Comparison of ENCODE assay signal across 9 mouse cellular contexts in genomic region chr1:20311485-20311884, GRCm38 (mm10).
DNase-seq lines count a peak whose midpoint lies in the region; TF ChIP-seq lines count a peak whose summit lies in the region.
"Had no signal": no experiment of that assay in that cellular context is flagged by ENCODE, and none has a peak within 500 bp of the region (broad histone marks: within the 10 kb centered on the region; RNA-seq: fewer than 3 reads in every experiment).

No protein-coding gene starts in this region.

- peak; percentile 32 to 56; a peak in 3 of 4 replicates for TF ChIP-seq CTCF in CH12.LX (conservative IDR thresholded peaks at IDR 0.05 in 1 of 2, IDR thresholded peaks at IDR 0.05 in 1 of 2; ENCODE audit: low read depth in 2 of 2, low read length in 2 of 2)

- H3K27me3 ChIP-seq in CH12.LX (replicated peaks) = no peaks in the 10 kb centered on the region
- H3K27me3 ChIP-seq: limb, embryonic 15.5 days had no signal

- intact Hi-C loops in gastrocnemius, postnatal 14 days (cut with DNase I; ENCODE audit: low total_unique reads) = no loop called here

- in situ Hi-C loops in CH12.LX (cut with MboI; ENCODE audit: low pct_ligation_motif_present, low pct_unique_long_range_greater_than_20kb, low sequenced_read_pairs) = loop anchor here (25.0 kb wide), 1 partner anchor 201 kb away; no protein-coding TSS in a partner anchor

- dilution Hi-C loops in CH12.LX (cut with MboI; ENCODE audit: extremely low pct_ligation_motif_present, extremely low pct_unique_long_range_greater_than_20kb, low sequenced_read_pairs) = no loop called here

- H3K4me1 ChIP-seq in CH12.LX (ENCODE audit: control insufficient read depth in 1 of 2, insufficient read depth in 2 of 2) = peaks cover 0 to 5% of the 10 kb centered on the region in 2 experiments; a peak in 2 of 4 replicates
- H3K4me1 ChIP-seq: limb, embryonic 15.5 days had no signal

- H3K9ac ChIP-seq in CH12.LX (ENCODE audit: insufficient read depth, low read depth) = no peak overlapping the region
- H3K9ac ChIP-seq: limb, embryonic 15.5 days had no signal

- peak; percentile 34 to 48 for DNase-seq in cerebellum, adult 18-20 months
- DNase-seq in cerebellum, adult 11-12 months = no peak
- DNase-seq in CH12.LX (ENCODE audit: extremely low read depth) = peak; percentile 59
- peak; percentile 74 to 75 for DNase-seq in cerebellum, postnatal 14 days
- peak; percentile 8 for DNase-seq in gastrocnemius, postnatal 14 days
- DNase-seq in layer of hippocampus, adult 9-10 months (ENCODE audit: low spot score) = peak; percentile 76
- peak; percentile 68 for DNase-seq in lung, postnatal 36 days
- DNase-seq in yolk sac, embryonic 10.5 days (ENCODE audit: low spot score) = peak; percentile 32

- no peak overlapping the region for H3K4me3 ChIP-seq in CH12.LX (replicated peaks in 1 of 3; ENCODE audit: low read depth in 2 of 3, low read length in 2 of 3, poor library complexity in 1 of 3)
- H3K4me3 ChIP-seq: limb, embryonic 15.5 days had no signal

- peak; percentile 52 for TF ChIP-seq RAD21 in CH12.LX (IDR thresholded peaks at IDR 0.05; ENCODE audit: low read depth, low read length)

- H3K4me2 ChIP-seq in CH12.LX (ENCODE audit: insufficient read depth, low read depth, poor library complexity, severe bottlenecking) = no peak overlapping the region
- H3K4me2 ChIP-seq: limb, embryonic 15.5 days had no signal

- TF ChIP-seq EP300 in CH12.LX (IDR thresholded peaks at IDR 0.05; ENCODE audit: low read length) = no peak

- no peaks in the 10 kb centered on the region for H3K9me3 ChIP-seq in CH12.LX (replicated peaks; ENCODE audit: low read length)
- H3K9me3 ChIP-seq: limb, embryonic 15.5 days had no signal

- TF ChIP-seq POLR2A in CH12.LX (IDR thresholded peaks at IDR 0.05; ENCODE audit: low read depth, low read length) = no peak

- no peaks in the 10 kb centered on the region for H3K36me3 ChIP-seq in CH12.LX (replicated peaks in 1 of 2; ENCODE audit: control insufficient read depth in 1 of 2, insufficient read depth in 1 of 2, low read length in 1 of 2)
- H3K36me3 ChIP-seq: limb, embryonic 15.5 days had no signal

- no peak overlapping the region for H3K27ac ChIP-seq in CH12.LX (ENCODE audit: insufficient read depth, low read depth)
- H3K27ac ChIP-seq: limb, embryonic 15.5 days had no signal

- H3K79me2 ChIP-seq in CH12.LX (replicated peaks; ENCODE audit: control insufficient read depth, extremely low read depth, insufficient read depth, poor library complexity, severe bottlenecking) = no peaks in the 10 kb centered on the region

TF ChIP-seq in CH12.LX, 34 proteins besides CTCF, POLR2A, EP300 and RAD21:
- TF ChIP-seq ZC3H11A (IDR thresholded peaks at IDR 0.05; ENCODE audit: low read depth, low read length) (no peak), SMC3 (IDR thresholded peaks at IDR 0.05; ENCODE audit: low read depth, low read length) (peak; percentile 58)
